Mouse (Mus musculus) 416B (cell line): ENCODE results near the gene U2af1l4.

ENCODE experiments used
- DNase-seq: peaks from one replicate; pipeline ENCODE4 v3.0.0; 2011; ENCODE audit warnings: low read depth

The U2af1l4 gene

DNA sequence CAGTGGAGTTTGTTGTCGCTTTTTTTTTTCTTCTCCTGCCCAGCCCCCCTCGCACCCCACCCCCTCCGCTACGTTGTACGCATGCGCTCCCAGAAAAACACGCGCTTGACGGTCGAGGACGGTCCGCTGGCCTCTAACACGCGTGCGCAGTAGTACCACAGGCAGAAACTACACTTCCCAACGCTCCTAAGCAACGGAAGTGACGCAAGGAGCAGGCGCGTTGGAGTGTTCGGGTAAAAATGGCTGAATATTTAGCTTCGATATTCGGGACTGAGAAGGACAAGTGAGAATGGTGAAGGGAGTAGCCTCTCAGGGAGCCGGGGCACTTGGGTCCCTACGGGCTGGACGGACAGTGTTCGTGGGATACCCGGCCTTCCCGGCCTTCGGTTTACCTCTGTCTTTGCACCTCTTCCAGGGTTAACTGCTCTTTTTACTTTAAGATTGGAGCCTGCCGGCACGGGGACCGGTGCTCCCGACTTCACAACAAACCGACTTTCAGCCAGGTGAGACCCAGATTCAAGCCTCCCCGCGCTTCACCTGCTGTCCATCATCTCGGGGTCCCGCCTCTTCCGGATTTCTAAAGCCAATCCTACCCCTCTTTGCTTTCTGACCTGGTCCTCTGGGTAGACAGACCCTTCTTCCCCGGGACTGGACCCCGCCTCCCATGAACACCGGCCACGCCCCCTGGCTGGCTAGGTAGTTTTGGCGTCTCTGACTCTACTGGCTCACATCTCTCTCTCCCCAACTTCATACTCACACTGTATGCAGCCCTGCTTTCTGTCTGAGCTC, at the start of gene U2af1l4, which contains the start of the genes Gm49396 and Psenen:
Gene U2af1l4, plus strand, starts transcription at position 185 of the 789 bp plus-strand sequence.
Gene Gm49396, plus strand, starts transcription at position 228 of the 789 bp plus-strand sequence.
Gene Psenen, minus strand, starts transcription at position 511 of the 789 bp plus-strand sequence.
- DNase-seq = peak; percentile 99

DNA sequence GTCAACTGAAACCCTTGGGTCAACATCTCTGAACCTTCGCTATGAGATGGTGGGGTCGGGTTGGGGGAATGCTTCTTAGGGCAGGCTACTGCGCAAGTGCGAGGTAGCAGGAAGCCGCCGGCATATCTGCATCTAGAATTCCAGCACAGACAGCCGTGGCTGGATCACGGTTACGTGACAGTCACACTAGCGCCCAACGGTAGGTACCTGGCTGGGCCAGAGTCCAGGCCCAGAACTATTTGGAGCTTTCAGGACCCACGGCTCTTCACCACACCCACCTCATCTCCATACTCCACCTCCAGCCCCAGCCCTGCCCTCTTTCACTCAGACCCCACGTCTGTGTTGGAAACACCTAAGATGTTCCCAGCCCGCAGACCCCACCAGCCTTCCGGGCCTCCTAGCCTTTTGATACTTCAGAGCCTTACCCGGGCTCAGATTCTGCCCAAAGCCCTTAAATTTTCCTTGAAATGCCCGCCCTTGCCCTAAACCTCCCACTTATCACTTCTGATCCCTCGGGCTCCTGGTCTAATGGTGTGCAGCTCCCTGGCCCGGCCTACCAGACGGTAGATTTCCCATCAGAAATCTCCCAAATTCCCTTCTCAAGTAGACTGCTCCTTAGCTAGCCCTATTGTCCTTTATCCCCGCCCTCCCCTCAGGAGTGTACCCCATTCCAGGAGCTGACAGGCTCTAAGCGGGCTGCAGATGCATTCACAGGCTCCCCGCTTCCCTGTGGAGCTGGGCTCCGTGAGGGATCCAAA, 47.9 kb upstream of the U2af1l4 start:
- no peak for DNase-seq

DNA sequence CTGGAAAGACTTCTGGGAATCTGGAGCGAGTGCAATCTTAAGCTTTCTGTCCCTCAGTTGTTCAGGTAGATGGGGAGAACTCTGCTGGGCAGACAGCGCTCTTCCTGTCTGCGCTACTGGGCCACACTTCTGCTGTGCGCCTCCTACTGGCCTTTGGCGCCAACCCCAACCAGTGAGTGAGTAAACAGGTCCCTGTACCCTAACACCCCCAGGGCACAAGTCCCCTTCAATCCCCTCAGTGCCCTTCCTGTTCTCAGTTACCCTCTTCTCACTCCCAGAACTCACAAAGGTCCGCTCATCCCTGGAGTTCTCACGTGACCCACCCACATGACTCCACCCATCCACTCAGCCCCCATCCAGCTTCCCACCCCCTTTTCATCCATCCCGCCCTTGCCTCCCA, 44.8 kb upstream of the U2af1l4 start:
- no peak for DNase-seq

DNA sequence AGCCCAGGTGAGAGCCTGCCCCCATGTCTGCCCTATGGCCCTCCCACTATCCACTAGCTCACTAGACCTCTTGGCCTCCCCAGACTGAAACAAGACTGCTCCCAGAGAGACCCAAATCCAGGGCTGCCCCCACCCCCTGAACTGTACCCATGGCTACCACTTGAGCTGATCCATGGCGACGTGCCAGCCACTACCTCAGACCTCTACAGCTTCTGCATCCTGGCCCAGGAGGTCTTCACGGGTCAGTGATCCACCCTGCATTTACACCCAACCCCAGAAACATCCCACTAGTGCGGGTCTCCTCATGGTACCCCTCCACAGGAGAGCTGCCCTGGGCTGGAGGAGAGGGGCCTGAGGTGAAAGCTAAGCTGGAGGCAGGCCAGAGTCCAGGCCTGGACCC, 42.7 kb upstream of the U2af1l4 start:
- DNase-seq = no peak

DNA sequence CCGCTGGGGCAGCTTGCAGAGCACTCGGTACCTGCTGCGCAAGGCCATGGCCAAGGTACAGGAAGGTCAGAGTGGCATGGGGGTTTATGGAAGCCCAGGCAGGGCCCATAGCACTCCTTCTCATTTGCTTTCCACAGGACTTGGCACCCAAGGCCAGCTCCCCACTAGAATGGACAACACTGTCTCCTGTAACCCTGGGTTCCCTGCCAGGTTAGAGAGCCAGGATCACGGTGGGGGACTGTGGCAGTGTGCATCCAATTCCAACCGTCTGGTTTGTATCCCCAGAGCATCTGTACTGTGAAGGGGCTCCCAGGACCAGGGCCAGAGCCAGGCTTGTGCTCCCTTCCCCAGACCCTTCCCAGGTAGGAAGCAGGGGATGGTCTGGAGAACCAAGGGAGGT, 42.2 kb upstream of the U2af1l4 start:
- DNase-seq = no peak

DNA sequence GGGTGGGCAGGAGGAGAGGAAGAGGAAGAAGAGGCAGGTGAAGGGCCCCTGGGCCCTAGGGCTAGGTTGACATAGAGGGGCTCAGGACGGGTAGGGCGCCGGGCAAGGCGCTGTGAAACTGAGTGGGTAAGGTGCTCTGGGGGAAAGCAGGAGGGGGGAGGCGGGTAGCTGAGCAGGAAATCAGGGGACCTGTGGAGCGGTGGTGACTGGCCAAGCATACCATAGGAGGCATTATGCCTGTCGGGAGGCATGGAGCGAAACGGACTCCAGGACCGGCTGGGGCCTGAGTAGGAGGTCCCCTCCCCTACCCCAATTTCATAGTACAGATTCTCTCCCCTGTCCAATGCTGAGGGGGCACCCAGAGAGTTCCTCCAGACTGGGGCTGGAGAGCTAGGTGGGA, 40.2 kb upstream of the U2af1l4 start:
- DNase-seq = no peak

DNA sequence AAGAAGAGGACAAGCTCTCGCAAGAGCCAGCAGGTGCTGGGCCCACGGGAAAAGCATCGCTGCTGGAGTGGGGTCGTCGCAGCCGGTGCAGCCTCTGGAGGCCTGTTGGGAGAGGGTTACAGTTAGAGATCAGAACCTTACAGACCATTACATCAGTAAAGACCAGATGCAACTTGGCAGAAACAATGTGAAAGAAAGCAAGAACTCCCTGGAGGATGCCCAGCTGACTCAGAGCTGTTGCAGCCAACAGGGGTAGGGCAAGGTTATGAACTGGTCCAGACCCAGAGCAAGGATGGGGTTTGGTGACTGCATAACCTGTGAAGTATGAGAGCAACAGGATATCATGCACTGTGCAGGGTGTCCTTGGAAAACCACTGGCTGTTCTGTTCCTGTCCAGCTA, 38.6 kb upstream of the U2af1l4 start:
- no peak for DNase-seq

DNA sequence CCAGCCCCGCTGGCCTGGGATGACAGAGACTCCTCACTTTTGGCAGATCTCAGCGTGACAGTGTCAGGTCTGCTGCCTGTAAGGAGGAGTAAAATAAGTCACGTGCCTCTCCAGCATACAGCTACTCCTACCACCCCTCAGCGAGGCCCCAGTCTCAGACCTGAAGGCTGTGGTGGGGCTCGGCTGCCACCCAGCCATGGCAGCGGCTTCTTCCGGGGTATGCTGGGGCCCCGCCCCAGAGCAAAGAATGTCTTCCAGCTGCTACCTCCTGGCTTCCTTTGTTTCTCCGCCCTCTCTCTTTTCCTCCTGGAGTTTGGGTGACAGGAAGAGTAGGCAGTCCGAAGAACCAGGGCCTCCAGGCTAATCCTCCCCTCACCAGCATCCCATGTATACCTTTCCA, 37.1 kb upstream of the U2af1l4 start:
- no peak for DNase-seq

DNA sequence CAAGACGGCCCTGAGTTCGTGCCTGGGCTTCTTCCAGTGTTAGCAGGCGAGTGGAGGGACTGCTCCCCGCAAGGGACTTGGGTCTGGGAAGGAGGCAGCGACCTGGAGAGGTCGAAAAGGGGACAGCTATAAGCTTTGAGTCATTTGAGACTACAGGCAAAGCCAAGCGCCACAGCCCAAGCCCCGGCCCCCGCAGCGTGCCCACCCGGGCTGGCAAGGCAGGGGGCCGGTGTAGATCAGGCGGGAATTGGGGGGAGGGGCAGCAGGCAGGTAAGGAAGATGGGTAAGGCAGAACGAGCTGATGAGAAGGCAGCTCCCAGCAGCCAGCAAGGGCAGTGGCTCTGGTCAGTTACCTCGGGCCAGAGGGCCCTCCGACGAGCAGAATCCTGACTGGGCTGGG, 36.7 kb upstream of the U2af1l4 start:
- no peak for DNase-seq

DNA sequence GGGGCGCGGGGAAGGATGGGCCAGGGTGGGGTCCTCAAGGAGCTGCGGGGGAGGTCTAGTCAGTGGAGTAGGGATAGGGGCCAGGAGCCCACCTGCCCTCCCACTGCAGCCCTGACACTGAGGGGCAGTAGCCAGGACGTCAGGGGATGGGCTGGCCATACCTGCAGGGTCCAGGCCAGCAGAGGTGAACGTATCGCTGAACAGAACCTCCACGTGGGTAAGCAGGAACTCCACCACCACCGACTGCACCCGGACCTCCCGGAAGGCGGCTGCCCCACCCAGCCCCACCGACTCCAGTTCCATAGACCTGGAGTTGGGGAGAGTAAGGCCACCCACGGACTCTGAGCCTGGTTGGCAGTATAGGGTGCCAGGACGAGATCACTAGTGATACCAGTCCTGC, 36.1 kb upstream of the U2af1l4 start:
- DNase-seq = no peak

DNA sequence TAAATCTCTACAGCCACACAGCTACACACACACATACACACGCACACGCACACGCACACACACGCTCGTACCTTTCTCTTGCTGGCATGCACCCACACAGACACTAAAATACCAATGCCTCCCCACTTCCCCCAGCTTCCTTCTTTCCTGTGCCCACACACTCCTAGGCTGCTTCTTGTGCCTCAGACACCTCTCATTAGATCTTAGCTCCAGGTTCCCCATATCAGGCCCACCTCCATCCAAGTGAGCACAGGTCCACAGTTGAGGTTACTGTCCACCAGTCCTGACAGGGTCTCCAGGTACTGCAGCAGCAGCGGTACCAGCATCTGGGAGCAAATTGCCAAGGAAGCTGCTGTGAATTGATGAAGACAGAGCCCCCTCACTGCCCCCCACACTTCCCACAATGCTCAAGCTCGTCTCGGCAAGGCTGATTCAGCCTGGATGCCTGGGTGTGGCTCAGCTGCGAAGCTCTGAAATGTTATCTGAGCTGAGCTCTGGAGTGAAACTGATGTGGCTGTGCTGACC, 31.7 kb upstream of the U2af1l4 start:
- no peak for DNase-seq

DNA sequence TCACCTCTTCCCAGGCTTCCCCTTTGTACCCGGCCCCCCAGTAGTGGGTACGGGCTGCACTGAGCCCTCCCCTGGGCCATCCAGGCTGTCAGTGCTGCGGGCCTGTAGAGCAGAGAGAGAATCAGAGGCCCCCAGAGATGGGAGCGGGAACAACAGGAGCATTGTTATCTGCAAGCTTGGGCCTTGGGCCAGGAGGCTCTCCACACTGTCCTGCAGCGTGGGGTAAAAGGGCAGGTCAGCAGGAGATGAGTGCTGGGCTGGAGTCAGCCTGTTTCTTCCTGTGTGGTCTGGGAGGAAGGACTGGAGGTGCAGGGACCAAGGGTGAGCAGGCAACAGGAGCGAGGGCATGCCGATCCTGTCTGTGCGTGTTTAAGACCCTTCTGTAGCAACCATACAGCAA, 30.2 kb upstream of the U2af1l4 start:
- DNase-seq = no peak

DNA sequence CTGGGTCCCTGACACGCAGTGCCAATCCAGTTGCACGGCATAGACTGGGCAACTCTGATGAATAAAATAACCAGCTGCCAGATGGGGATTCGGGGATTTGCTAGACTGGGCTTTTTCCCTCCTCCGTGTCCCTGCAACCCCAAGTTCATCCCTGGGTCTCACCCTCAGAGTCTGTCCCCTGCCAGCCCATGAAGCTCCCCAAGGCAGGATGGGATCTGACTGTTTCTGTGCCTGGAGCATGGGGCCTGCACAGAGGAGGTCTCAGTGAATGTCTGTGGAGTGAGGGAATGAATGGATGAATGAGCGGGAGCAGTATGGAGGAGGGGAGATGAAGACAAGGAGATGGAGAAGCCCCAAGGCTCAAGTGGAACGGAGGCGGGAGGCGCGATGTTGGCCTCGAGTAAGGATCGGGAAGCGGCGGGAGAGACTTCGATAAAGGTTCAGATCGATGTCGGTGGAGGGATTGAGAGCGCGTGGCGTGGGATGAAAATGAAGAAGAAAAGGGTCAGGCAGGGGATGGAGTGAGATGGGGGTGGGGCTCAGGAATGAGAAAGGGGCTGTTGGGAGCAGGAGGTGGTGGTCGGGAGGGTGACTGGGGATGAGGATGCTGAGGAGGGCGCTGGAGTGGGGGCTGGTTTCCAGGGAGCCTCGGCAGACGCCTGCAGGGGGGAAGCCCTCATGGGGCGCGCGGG, 29.0 kb upstream of the U2af1l4 start:
- DNase-seq = no peak

DNA sequence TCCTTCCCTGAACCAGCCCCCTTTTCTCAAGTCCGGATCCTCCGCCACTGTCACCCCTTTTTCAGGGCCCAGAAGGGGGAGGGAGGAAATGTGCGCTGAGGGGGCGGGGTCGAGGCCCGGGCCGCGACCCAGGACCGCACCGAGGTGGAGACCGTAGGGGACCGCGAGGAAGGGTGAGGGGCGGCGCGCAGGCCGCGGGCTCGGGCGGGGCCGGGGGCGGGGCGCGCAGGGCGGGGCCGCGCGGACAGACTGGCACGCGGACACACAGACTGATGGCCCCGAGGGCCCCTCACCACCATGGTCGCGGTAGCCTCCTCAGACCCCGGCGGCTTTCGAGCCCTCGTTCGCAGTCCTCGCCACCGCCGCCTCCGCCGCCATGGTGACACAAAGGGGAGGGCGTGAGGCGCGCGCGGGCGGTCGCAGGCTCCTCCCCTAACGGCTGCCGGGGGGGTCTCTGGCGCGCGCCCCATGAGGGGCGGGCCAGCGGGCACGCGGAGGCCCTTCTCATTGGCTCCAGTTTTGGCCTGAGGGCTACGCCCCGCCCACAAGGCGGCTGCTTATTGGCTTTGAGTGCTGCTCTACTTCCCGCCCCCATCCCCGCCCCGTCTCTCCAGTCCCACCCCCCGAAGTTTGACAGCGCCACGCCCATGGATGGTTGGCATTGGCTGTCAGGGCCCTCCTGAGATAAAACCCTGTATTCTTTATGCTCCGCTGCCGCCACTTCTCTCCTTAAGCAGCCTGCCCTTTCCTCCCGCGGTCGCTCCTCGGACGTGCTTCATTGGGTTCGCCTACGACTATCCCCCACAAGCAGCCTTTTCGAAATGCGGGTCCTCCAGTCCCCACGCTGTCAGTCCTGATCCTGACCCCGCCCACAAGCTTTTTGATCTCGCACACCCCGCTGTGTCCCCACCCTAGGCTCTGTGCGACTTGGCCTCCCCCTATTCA, 28.2 kb upstream of the U2af1l4 start, which contains the start of gene Arhgap33:
Gene Arhgap33, minus strand, starts transcription at position 428 of the 945 bp plus-strand sequence.
- DNase-seq = peak; percentile 98

DNA sequence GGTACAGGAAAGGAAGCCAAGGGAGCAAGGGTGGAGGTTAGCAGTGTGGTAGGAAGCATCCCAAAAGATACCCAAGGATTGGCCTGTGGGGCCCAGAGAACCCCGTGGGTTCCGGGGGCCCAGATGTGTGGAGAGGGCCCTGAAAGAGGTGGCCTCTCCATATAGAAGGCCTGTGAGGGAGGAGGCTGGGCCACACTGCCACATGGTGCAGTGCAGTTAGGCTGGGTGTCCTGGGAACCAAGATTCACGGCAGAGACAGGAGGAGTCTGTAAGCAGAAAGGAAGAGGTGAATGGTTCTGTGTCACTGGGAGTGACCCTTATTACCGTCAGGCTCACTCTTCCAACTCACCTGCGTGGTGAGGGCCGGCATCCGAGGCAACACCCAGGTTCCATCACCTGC, 22.5 kb upstream of the U2af1l4 start:
- DNase-seq = no peak

DNA sequence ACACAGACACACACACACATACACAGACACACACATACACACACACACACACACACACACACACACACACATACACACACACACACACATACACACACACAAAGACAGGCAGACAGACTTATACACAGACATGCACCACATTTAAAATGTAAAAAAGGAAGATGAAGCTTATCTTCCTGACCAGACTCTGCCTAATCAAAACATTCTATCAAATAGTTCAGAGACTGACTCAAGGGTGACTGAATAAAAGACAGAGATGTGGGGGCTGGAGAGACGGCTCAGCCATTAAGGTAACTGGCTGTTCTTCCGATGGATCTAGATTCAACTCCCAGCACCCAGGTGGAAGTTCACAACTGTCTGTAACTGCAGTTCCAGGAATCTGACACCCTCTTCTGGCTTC, 18.8 kb upstream of the U2af1l4 start:
- no peak for DNase-seq

DNA sequence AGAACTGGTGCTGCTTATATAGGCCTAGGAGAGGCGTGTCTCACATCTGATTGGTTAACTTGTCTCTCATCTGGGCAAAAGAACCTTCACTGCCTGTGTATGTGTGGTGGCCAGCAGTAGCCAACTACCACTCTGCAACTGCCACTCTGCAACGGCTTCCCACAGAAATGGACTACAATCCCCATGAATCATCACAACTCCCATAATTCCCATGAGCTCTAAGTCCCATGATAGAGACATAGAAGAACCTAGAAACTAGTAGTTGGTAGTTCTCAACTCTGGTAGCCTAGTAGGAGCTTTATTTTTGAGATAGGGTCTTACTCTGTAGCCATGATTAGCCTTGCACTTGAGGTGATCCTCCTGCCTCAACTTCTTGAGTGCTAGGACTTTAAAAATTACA, 13.2 kb upstream of the U2af1l4 start:
- DNase-seq = no peak

DNA sequence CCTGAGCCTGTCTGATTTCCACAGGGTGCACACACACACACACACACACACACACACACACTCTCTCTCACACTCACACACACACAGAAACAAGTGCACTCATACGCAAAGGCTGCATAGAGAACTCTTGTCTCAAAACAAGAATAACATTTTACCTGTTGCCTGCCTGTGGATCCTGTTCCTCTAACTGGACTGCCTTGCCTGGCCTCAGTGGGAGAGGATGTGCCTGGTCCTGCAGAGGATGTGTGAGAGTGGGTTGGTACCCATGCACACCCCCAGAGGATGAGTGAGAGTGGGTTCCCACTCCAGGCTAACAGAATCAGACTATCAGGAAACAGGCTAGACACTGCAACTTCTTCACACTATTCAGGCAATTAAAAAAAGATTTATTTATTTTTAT, 12.5 kb upstream of the U2af1l4 start:
- DNase-seq = no peak

DNA sequence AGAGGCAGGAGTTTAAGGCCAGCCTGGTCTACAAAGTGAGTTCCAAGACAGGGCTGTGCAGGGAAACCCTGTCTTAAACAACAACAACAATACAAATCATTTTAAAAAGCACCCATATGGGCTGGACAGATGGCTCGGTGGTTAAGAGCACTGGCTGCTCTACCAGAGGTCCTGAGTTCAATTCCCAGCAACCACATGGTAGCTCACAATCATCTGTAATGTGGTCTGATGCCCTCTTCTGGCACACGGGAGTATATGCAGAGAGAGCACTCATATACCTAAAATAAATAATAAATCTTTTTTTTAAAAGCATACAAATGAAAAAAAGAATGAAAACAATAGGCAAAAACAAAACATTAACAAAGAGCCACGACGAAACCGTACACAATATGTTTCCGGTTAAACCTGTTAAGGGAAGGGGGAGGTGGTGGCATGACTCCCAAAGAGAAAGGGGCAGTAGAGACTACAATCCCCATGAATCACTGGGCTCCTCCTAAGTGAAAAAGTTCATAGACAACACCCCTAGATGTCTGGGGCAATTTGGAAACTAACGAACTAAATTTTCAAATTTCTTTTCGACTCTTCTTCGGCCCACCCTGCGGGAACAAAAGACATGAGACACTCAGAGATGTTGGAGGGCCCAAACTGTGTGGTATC, 11.5 kb upstream of the U2af1l4 start:
- peak; percentile 90 for DNase-seq

DNA sequence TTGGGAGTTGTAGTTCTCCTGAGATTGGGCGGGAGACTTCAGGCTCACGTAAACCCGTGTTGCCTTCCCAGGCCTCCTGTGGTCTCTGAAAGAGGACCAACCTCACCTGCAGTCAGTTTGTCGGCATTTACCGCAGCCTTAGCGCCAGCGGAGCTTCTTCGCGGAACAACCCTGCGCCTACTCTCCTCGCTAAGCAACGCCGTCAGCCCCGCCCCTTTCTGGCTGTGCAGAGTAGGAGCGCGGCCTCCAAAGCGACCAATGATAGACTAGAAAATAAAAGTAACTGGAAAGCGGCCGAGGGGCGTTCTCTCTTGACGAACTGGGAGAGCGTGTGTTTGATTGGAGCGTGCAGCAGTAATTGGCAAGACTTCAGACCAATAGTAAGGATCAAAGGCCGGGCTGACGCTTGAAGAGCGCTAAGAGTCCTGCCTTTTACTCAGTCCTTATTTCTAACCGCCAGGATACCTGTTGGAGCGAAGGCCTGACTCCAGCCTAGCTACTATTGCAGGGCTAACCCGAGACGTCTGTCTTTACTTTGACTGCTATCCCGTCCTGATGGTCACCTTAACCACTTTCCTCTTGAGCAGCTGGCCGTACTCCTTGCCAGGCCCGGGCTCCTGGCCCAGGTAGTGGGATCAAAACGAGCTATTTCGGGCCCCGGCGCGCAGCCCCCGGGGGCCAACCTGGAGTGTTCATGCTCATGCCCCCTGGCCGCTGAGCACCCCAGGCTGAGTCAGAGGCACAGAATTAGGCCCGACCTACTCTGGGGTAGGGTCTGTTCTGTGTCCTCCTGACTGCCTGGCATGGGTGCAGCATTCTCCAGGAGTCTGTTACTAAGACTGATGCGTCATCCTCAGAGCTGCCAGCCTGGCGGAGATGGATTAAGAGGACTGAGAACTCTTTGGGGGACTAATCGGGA, 10.7 kb upstream of the U2af1l4 start, which contains the start of the genes Hspb6 and Proser3:
Gene Hspb6, plus strand, starts transcription at position 77 of the 919 bp plus-strand sequence.
Gene Proser3, minus strand, starts transcription at position 198 of the 919 bp plus-strand sequence.
- DNase-seq = peak; percentile 100
